ENCODE assay signal across 17 mouse cellular contexts in genomic region chr13:14014540-14014939, GRCm38 (mm10). TPM values are rescaled to one million over a fixed set of nuclear protein-coding genes. Genes with fewer than 3 reads are reported as not detected.
A peak's percentile ranks its signal among the peaks of the same experiment; 100 is the strongest.
DNase-seq lines count a peak whose midpoint lies in the region; ATAC-seq lines count a peak whose summit lies in the region.
"Had no signal": no experiment of that assay in that cellular context is flagged by ENCODE, and none has a peak within 500 bp of the region (broad histone marks: within the 10 kb centered on the region; RNA-seq: fewer than 3 reads in every experiment).

No protein-coding gene starts in this region.

- H3K4me1 ChIP-seq in midbrain, embryonic 14.5 days (ENCODE audit: control insufficient read depth, insufficient read depth, low read length): no peaks in the 10 kb centered on the region
- H3K4me1 ChIP-seq: embryonic facial prominence, embryonic 13.5 days; forebrain, embryonic 12.5 days; heart, embryonic 12.5 days; hindbrain, embryonic 12.5 days; kidney, embryonic 15.5 days had no signal

- WGBS in midbrain, embryonic 14.5 days: 93% methylated on average over 4 of the region's 4 CpGs

- ATAC-seq in midbrain, embryonic 14.5 days (ENCODE audit: low FRiP score, low TSS enrichment): no peak
- no peak for ATAC-seq in monocyte, adult 5-6 weeks (replicated peaks; ENCODE audit: insufficient number of reproducible peaks, low FRiP score, low TSS enrichment, poor library complexity, severe bottlenecking)
- ATAC-seq: forebrain, postnatal 0 days; hindbrain, postnatal 0 days had no signal

- DNase-seq in NIH3T3 (ENCODE audit: low read depth) (peak; percentile 7), adipocyte (ENCODE audit: low spot score) (peak; percentile 30)
- DNase-seq in cerebellum, adult 8-10 months: peak; percentile 28
- peak; percentile 33 to 51 for DNase-seq in cerebellum, postnatal 14 days
- DNase-seq in midbrain, embryonic 14.5 days: no peak
- no peak for DNase-seq in left cerebral cortex, adult 9 months (ENCODE audit: low spot score in 2 of 2)
- DNase-seq: adrenal gland, postnatal 10 days; forebrain, postnatal 0 days; gastrocnemius, postnatal 25 days; heart, postnatal 36 days had no signal

- H3K9me3 ChIP-seq in midbrain, embryonic 14.5 days (ENCODE audit: control insufficient read depth, low read length): no peaks in the 10 kb centered on the region
- H3K9me3 ChIP-seq: embryonic facial prominence, embryonic 13.5 days; forebrain, embryonic 12.5 days; heart, embryonic 12.5 days; hindbrain, embryonic 12.5 days; kidney, embryonic 15.5 days had no signal

- H3K4me2 ChIP-seq in midbrain, embryonic 14.5 days (ENCODE audit: low read length): no peak overlapping the region
- H3K4me2 ChIP-seq: embryonic facial prominence, embryonic 13.5 days; forebrain, embryonic 12.5 days; heart, embryonic 12.5 days; hindbrain, embryonic 12.5 days; kidney, embryonic 15.5 days had no signal

- peaks cover 69% of the 10 kb centered on the region for H3K36me3 ChIP-seq in midbrain, embryonic 14.5 days (ENCODE audit: control insufficient read depth, insufficient read depth, low read length)

- no peak overlapping the region for H3K4me3 ChIP-seq in midbrain, embryonic 14.5 days (replicated peaks; ENCODE audit: low read depth, low read length)
- H3K4me3 ChIP-seq: embryonic facial prominence, embryonic 13.5 days; forebrain, embryonic 12.5 days; heart, embryonic 12.5 days; hindbrain, embryonic 12.5 days; kidney, embryonic 15.5 days had no signal

- no peak overlapping the region for H3K9ac ChIP-seq in midbrain, embryonic 14.5 days (replicated peaks; ENCODE audit: low read length)
- H3K9ac ChIP-seq: embryonic facial prominence, embryonic 13.5 days; forebrain, embryonic 12.5 days; forebrain, postnatal 0 days; heart, embryonic 12.5 days; hindbrain, embryonic 12.5 days; kidney, embryonic 15.5 days had no signal

- no peaks in the 10 kb centered on the region for H3K27me3 ChIP-seq in midbrain, embryonic 14.5 days (ENCODE audit: control insufficient read depth, insufficient read depth, low read length)
- H3K27me3 ChIP-seq: embryonic facial prominence, embryonic 13.5 days; forebrain, embryonic 12.5 days; heart, embryonic 12.5 days; hindbrain, embryonic 12.5 days; kidney, embryonic 15.5 days had no signal

- H3K27ac ChIP-seq in midbrain, embryonic 14.5 days (replicated peaks; ENCODE audit: low read depth, low read length): no peak overlapping the region
- H3K27ac ChIP-seq: embryonic facial prominence, embryonic 13.5 days; forebrain, embryonic 12.5 days; hindbrain, embryonic 12.5 days; hindbrain, postnatal 0 days; kidney, embryonic 15.5 days had no signal

RNA-seq across cellular contexts. Expression of gene Tbce, which starts 24.9 kb away (rescaled TPM):
- polyA plus RNA-seq in midbrain, embryonic 14.5 days (2014; fragmentation: Nextera tagmentation; extraction: Ambion mirVana): 106 and 107 TPM in 2 replicates
- 57.6 to 103 TPM (median 91.7 TPM) in 3 replicates for total RNA-seq in monocyte, adult 5-6 weeks (2017)

RNA-seq across cellular contexts. Expression of gene Arid4b, which starts 48.5 kb away (rescaled TPM):
- 73.8 and 82.4 TPM in 2 replicates for polyA plus RNA-seq in midbrain, embryonic 14.5 days (2014; fragmentation: Nextera tagmentation; extraction: Ambion mirVana)
- total RNA-seq in monocyte, adult 5-6 weeks (2017): 81.5 to 110 TPM (median 88.5 TPM) in 3 replicates

RNA-seq across cellular contexts. Expression of gene Ggps1, which starts 48.7 kb away (rescaled TPM):
- polyA plus RNA-seq in midbrain, embryonic 14.5 days (2014; fragmentation: Nextera tagmentation; extraction: Ambion mirVana): 75.7 and 97.1 TPM in 2 replicates
- 50.1 to 57.9 TPM (median 51.8 TPM) in 3 replicates for total RNA-seq in monocyte, adult 5-6 weeks (2017)

Comparison
In these comparisons a context has a peak if more than half of its experiments do, and no peak if none do; other contexts are left out.
1. DNase-seq: peak in NIH3T3 (single experiment), adipocyte (single experiment), cerebellum, adult 8-10 months (single experiment) and cerebellum, postnatal 14 days (2 of 2); none in midbrain, embryonic 14.5 days (single experiment) and left cerebral cortex, adult 9 months (0 of 2).